Mouse (Mus musculus): ENCODE data around the gene Fsd1l. TPM values are rescaled to one million over a fixed set of nuclear protein-coding genes. Genes with fewer than 3 reads are reported as not detected.

Gene Fsd1l
- total RNA-seq (2023) = not detected

DNA sequence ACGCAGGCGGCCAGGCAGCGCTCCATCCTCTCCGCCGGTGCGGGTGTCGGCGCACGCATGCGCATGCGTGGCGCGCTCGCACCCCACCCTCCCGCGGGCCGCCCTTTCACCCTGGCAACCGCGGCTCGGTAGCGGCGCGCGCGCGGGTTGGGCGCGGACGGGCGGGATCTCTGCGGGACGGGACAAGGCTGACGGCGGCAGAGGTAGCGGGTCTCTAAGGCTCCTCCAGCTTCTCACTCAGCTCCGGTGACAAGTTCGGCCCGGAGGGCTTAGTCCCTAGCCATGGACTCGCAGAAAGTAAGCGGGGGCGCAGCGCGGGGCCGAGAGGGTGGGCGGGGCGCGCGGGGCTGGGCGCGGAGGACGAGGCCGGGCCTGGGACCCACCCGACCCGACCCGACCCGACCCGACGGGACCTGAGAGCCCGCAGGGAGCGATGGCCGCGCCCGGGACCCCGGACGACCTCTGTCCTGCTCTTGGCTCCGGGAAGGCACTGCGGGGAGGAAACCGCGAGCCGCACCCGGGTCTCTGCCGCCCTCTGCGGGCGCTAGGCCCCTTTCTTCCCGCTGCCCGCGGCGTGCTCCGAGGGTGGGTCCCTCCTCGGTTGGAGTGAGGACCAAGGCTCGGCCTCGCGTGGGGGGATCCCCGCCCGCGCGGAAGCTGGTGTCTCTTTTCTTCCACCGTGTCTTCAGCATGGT, at the start of gene Fsd1l:
Gene Fsd1l, plus strand, starts transcription at position 156 of the 695 bp plus-strand sequence.

DNA sequence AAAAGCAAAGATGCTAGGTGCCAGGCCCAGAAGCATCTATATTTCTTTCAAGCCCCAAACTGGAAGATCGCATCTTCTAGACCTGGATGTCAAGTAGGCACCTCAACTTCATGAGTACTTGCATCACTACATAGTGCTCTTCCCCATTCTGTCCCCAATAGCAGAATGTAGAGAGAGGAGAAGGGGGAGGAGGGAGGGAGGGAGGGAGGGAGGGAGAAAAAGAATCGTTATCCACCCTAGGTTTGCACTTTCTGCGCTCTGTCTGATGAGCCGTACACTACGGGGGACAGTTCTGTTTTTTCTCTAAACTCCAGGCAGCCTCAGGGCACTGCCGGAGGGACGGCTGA, 82.4 kb downstream of the Fsd1l start, which contains the start of gene Fktn:
Gene Fktn, plus strand, starts transcription at position 295 of the 347 bp plus-strand sequence.

Other genes starting within 250 kb of the Fsd1l start
- 15.0 TPM for gene Slc44a1, start 191.1 kb upstream of the Fsd1l start, total RNA-seq (2023)
- 2.4 TPM for gene Fktn, start 82.5 kb downstream of the Fsd1l start, total RNA-seq (2023)
- gene Tal2, start 148.2 kb downstream of the Fsd1l start, total RNA-seq (2023) = not detected
- 7.1 TPM for gene Tmem38b, start 194.6 kb downstream of the Fsd1l start, total RNA-seq (2023)

All from CD4-positive naive resting alpha-beta T cell, adult 76 days (primary cell).